Mouse (Mus musculus): ENCODE measurements around the gene Igf2r. TPM values are rescaled to one million over a fixed set of nuclear protein-coding genes. Genes with fewer than 3 reads are reported as not detected.

Igf2r gene
- polyA plus RNA-seq, 1 experiment from 2014 or later = 21.7 TPM

GRCm38 (mm10) chr17:12768415-12769379, 767 bp downstream of the Igf2r start:
- DNase-seq (ENCODE audit: low spot score) (peak; percentile 65), ATAC-seq (replicated peaks; ENCODE audit: low FRiP score) (peak; percentile 37)
- H3K36me3 ChIP-seq (ENCODE audit: control insufficient read depth, insufficient read depth, low read length) = no peaks in the 10 kb centered on the region
- whole genome bisulfite sequencing = 11% methylated on average over 40 of the region's 41 CpGs
- peak overlapping the region; percentile 88 for H3K4me2 ChIP-seq (ENCODE audit: low read depth, low read length, severe bottlenecking)
- no peaks in the 10 kb centered on the region for H3K27me3 ChIP-seq (ENCODE audit: control insufficient read depth, insufficient read depth, low read length)
- peak overlapping the region; percentile 87 for H3K4me3 ChIP-seq (ENCODE audit: low read depth, low read length)
- H3K9me3 ChIP-seq (ENCODE audit: control insufficient read depth, low read length) = no peaks in the 10 kb centered on the region
- no peak overlapping the region; the same call in 1 of the 2 replicates for H3K27ac ChIP-seq (ENCODE audit: low read depth, low read length)
- peak overlapping the region; percentile 87 for H3K9ac ChIP-seq (ENCODE audit: low read length)
- peaks cover 7% of the 10 kb centered on the region; the same call in 1 of the 2 replicates for H3K4me1 ChIP-seq (replicated peaks; ENCODE audit: control insufficient read depth, insufficient read depth, low read length)

- Histone ChIP-seq H3K4me3 (ENCODE audit: low read depth, low read length) (no peak overlapping the region), H3K36me3 (ENCODE audit: control insufficient read depth, insufficient read depth, low read length) (no peaks in the 10 kb centered on the region)
- no peak for ATAC-seq (replicated peaks; ENCODE audit: low FRiP score)
Measured at GRCm38 (mm10) chr17:12767294-12767852, 2.1 kb downstream of the Igf2r start.

GRCm38 (mm10) chr17:12763412-12763811, 6.1 kb downstream of the Igf2r start:
- Histone ChIP-seq H3K4me2 (ENCODE audit: low read depth, low read length, severe bottlenecking) (no peak overlapping the region), H3K27me3 (ENCODE audit: control insufficient read depth, insufficient read depth, low read length) (no peaks in the 10 kb centered on the region), H3K4me1 (replicated peaks; ENCODE audit: control insufficient read depth, insufficient read depth, low read length) (peaks cover 2% of the 10 kb centered on the region; the same call in 1 of the 2 replicates), H3K4me3 (ENCODE audit: low read depth, low read length) (no peak overlapping the region), H3K9ac (ENCODE audit: low read length) (no peak overlapping the region), H3K36me3 (ENCODE audit: control insufficient read depth, insufficient read depth, low read length) (no peaks in the 10 kb centered on the region), H3K27ac (ENCODE audit: low read depth, low read length) (no peak overlapping the region), H3K9me3 (ENCODE audit: control insufficient read depth, low read length) (no peaks in the 10 kb centered on the region)
- ATAC-seq (replicated peaks; ENCODE audit: low FRiP score) (no peak), DNase-seq (ENCODE audit: low spot score) (no peak)
- WGBS = 89% methylated on average over 2 of the region's 2 CpGs

More at GRCm38 (mm10) chr17:12767294-12767852, 2.1 kb downstream of the Igf2r start:
- DNase-seq (ENCODE audit: low spot score) = no peak
- 91% methylated on average over 6 of the region's 6 CpGs for WGBS
- Histone ChIP-seq H3K9ac (ENCODE audit: low read length) (no peak overlapping the region), H3K27ac (ENCODE audit: low read depth, low read length) (no peak overlapping the region), H3K27me3 (ENCODE audit: control insufficient read depth, insufficient read depth, low read length) (no peaks in the 10 kb centered on the region), H3K4me2 (ENCODE audit: low read depth, low read length, severe bottlenecking) (no peak overlapping the region), H3K4me1 (replicated peaks; ENCODE audit: control insufficient read depth, insufficient read depth, low read length) (peaks cover 7% of the 10 kb centered on the region; the same call in 1 of the 2 replicates), H3K9me3 (ENCODE audit: control insufficient read depth, low read length) (no peaks in the 10 kb centered on the region)

GRCm38 (mm10) chr17:12760355-12761146, 8.9 kb downstream of the Igf2r start:
- H3K36me3 ChIP-seq (ENCODE audit: control insufficient read depth, insufficient read depth, low read length) = no peaks in the 10 kb centered on the region
- no peaks in the 10 kb centered on the region for H3K9me3 ChIP-seq (ENCODE audit: control insufficient read depth, low read length)
- ATAC-seq (replicated peaks; ENCODE audit: low FRiP score) (no peak), DNase-seq (ENCODE audit: low spot score) (no peak)
- H3K4me1 ChIP-seq (replicated peaks; ENCODE audit: control insufficient read depth, insufficient read depth, low read length) = no peaks in the 10 kb centered on the region
- H3K4me3 ChIP-seq (ENCODE audit: low read depth, low read length) = no peak overlapping the region
- no peaks in the 10 kb centered on the region for H3K27me3 ChIP-seq (ENCODE audit: control insufficient read depth, insufficient read depth, low read length)
- 88% methylated on average over 10 of the region's 10 CpGs for whole genome bisulfite sequencing
- no peak overlapping the region for H3K9ac ChIP-seq (ENCODE audit: low read length)
- no peak overlapping the region for H3K27ac ChIP-seq (ENCODE audit: low read depth, low read length)
- H3K4me2 ChIP-seq (ENCODE audit: low read depth, low read length, severe bottlenecking) = no peak overlapping the region

- H3K4me3 ChIP-seq (ENCODE audit: low read depth, low read length) = no peak overlapping the region
- ATAC-seq (replicated peaks; ENCODE audit: low FRiP score) (no peak), DNase-seq (ENCODE audit: low spot score) (no peak)
- no peaks in the 10 kb centered on the region for H3K36me3 ChIP-seq (ENCODE audit: control insufficient read depth, insufficient read depth, low read length)
- H3K9ac ChIP-seq (ENCODE audit: low read length) = no peak overlapping the region
- H3K27me3 ChIP-seq (ENCODE audit: control insufficient read depth, insufficient read depth, low read length) = no peaks in the 10 kb centered on the region
- no peak overlapping the region for H3K27ac ChIP-seq (ENCODE audit: low read depth, low read length)
- no peaks in the 10 kb centered on the region for H3K4me1 ChIP-seq (replicated peaks; ENCODE audit: control insufficient read depth, insufficient read depth, low read length)
- 82% methylated on average over 8 of the region's 8 CpGs for WGBS
- no peak overlapping the region for H3K4me2 ChIP-seq (ENCODE audit: low read depth, low read length, severe bottlenecking)
- H3K9me3 ChIP-seq (ENCODE audit: control insufficient read depth, low read length) = no peaks in the 10 kb centered on the region
Measured at GRCm38 (mm10) chr17:12759646-12760074, 9.8 kb downstream of the Igf2r start.

GRCm38 (mm10) chr17:12758701-12759455, 10.6 kb downstream of the Igf2r start:
- Histone ChIP-seq H3K9ac (ENCODE audit: low read length) (no peak overlapping the region), H3K27me3 (ENCODE audit: control insufficient read depth, insufficient read depth, low read length) (no peaks in the 10 kb centered on the region), H3K9me3 (ENCODE audit: control insufficient read depth, low read length) (no peaks in the 10 kb centered on the region), H3K36me3 (ENCODE audit: control insufficient read depth, insufficient read depth, low read length) (no peaks in the 10 kb centered on the region), H3K4me3 (ENCODE audit: low read depth, low read length) (no peak overlapping the region), H3K27ac (ENCODE audit: low read depth, low read length) (no peak overlapping the region), H3K4me2 (ENCODE audit: low read depth, low read length, severe bottlenecking) (no peak overlapping the region), H3K4me1 (replicated peaks; ENCODE audit: control insufficient read depth, insufficient read depth, low read length) (no peaks in the 10 kb centered on the region)
- no peak for DNase-seq (ENCODE audit: low spot score)
- WGBS = 84% methylated on average over 12 of the region's 12 CpGs
- no peak for ATAC-seq (replicated peaks; ENCODE audit: low FRiP score)

- no peaks in the 10 kb centered on the region for H3K36me3 ChIP-seq (ENCODE audit: control insufficient read depth, insufficient read depth, low read length)
- H3K9ac ChIP-seq (ENCODE audit: low read length) = no peak overlapping the region
- no peaks in the 10 kb centered on the region for H3K27me3 ChIP-seq (ENCODE audit: control insufficient read depth, insufficient read depth, low read length)
- DNase-seq (ENCODE audit: low spot score) = no peak
- H3K9me3 ChIP-seq (ENCODE audit: control insufficient read depth, low read length) = no peaks in the 10 kb centered on the region
- no peak overlapping the region for H3K27ac ChIP-seq (ENCODE audit: low read depth, low read length)
- WGBS = 96% methylated on average over 5 of the region's 5 CpGs
- no peak overlapping the region for H3K4me2 ChIP-seq (ENCODE audit: low read depth, low read length, severe bottlenecking)
- no peaks in the 10 kb centered on the region for H3K4me1 ChIP-seq (replicated peaks; ENCODE audit: control insufficient read depth, insufficient read depth, low read length)
- no peak overlapping the region for H3K4me3 ChIP-seq (ENCODE audit: low read depth, low read length)
- no peak for ATAC-seq (replicated peaks; ENCODE audit: low FRiP score)
Measured at GRCm38 (mm10) chr17:12757990-12758389, 11.5 kb downstream of the Igf2r start.

GRCm38 (mm10) chr17:12757161-12757560, 12.3 kb downstream of the Igf2r start:
- H3K36me3 ChIP-seq (ENCODE audit: control insufficient read depth, insufficient read depth, low read length) = no peaks in the 10 kb centered on the region
- WGBS = 92% methylated on average over 6 of the region's 6 CpGs
- no peak overlapping the region for H3K4me3 ChIP-seq (ENCODE audit: low read depth, low read length)
- H3K4me2 ChIP-seq (ENCODE audit: low read depth, low read length, severe bottlenecking) = no peak overlapping the region
- no peaks in the 10 kb centered on the region for H3K9me3 ChIP-seq (ENCODE audit: control insufficient read depth, low read length)
- no peak overlapping the region for H3K9ac ChIP-seq (ENCODE audit: low read length)
- ATAC-seq (replicated peaks; ENCODE audit: low FRiP score) = no peak
- no peaks in the 10 kb centered on the region for H3K27me3 ChIP-seq (ENCODE audit: control insufficient read depth, insufficient read depth, low read length)
- no peaks in the 10 kb centered on the region for H3K4me1 ChIP-seq (replicated peaks; ENCODE audit: control insufficient read depth, insufficient read depth, low read length)
- no peak for DNase-seq (ENCODE audit: low spot score)
- no peak overlapping the region for H3K27ac ChIP-seq (ENCODE audit: low read depth, low read length)
